Mouse (Mus musculus) frontal cortex, adult (tissue): ENCODE results near the gene 4930505A04Rik.
"Not testable (repeated sequence)": the region's sequence is repeated elsewhere in the genome, so short reads cannot be mapped to it uniquely, and the experiment has no call there.

ENCODE experiments used
- ATAC-seq: cut with Nextera tagmentation; 2 replicates; pipeline ENCODE4 v1.9.2; 2017; ENCODE audit warnings: mild to moderate bottlenecking, moderate library complexity, mixed read lengths; ENCODE audit not compliant: low TSS enrichment

4930505A04Rik gene

GRCm38 (mm10) chr11:30471751-30472593 lies at the start of gene 4930505A04Rik:
TSS of gene 4930505A04Rik (minus strand) at chr11:30471827.
- ATAC-seq = peak; percentile 99

GRCm38 (mm10) chr11:30517133-30517532 lies 45.5 kb upstream of the 4930505A04Rik start:
- ATAC-seq = no peak

- ATAC-seq = no peak
Observed at GRCm38 (mm10) chr11:30508178-30508577, 36.6 kb upstream of the 4930505A04Rik start.

GRCm38 (mm10) chr11:30498738-30499355 lies 27.2 kb upstream of the 4930505A04Rik start:
- ATAC-seq = no peak

- no peak for ATAC-seq
Observed at GRCm38 (mm10) chr11:30497151-30497550, 25.5 kb upstream of the 4930505A04Rik start.

- ATAC-seq = no peak
Observed at GRCm38 (mm10) chr11:30491515-30492260, 20.1 kb upstream of the 4930505A04Rik start.

- no peak for ATAC-seq
Observed at GRCm38 (mm10) chr11:30488183-30488582, 16.6 kb upstream of the 4930505A04Rik start.

GRCm38 (mm10) chr11:30483286-30483685 lies 11.7 kb upstream of the 4930505A04Rik start:
- ATAC-seq = no peak

GRCm38 (mm10) chr11:30471187-30471586 lies 440 bp downstream of the 4930505A04Rik start:
- ATAC-seq = peak; percentile 55

- no peak for ATAC-seq
Observed at GRCm38 (mm10) chr11:30454331-30454730, 17.3 kb downstream of the 4930505A04Rik start.

GRCm38 (mm10) chr11:30448126-30448525 lies 23.5 kb downstream of the 4930505A04Rik start:
- ATAC-seq = no peak

GRCm38 (mm10) chr11:30447561-30447960 lies 24.1 kb downstream of the 4930505A04Rik start:
- ATAC-seq = peak; percentile 44; the same call in 1 of the 2 replicates

GRCm38 (mm10) chr11:30444192-30444905 lies 27.3 kb downstream of the 4930505A04Rik start:
- ATAC-seq = not testable (repeated sequence)

- no peak for ATAC-seq
Observed at GRCm38 (mm10) chr11:30443746-30444145, 27.9 kb downstream of the 4930505A04Rik start.

GRCm38 (mm10) chr11:30433256-30433950 lies 38.2 kb downstream of the 4930505A04Rik start:
- ATAC-seq = peak; percentile 97

GRCm38 (mm10) chr11:30405581-30405980 lies 66.0 kb downstream of the 4930505A04Rik start:
- ATAC-seq = no peak

- no peak for ATAC-seq
Observed at GRCm38 (mm10) chr11:30404619-30405200, 66.9 kb downstream of the 4930505A04Rik start.

GRCm38 (mm10) chr11:30394351-30394750 lies 77.3 kb downstream of the 4930505A04Rik start:
- ATAC-seq = peak; percentile 79; the same call in 1 of the 2 replicates

GRCm38 (mm10) chr11:30383076-30383475 lies 88.6 kb downstream of the 4930505A04Rik start:
- ATAC-seq = no peak
